Mouse (Mus musculus) embryonic facial prominence, embryonic 10.5 days (tissue): ENCODE measurements at regions not wholly inside any gene's neighbourhood (a gene's known extent, or its start where the extent isn't known, plus 50 kb on each side); places are given as distances from the start of the nearest gene placed in this dataset.

Experiments
- DNase-seq: peaks from one replicate; pipeline ENCODE4 v3.0.0-alpha.2; 2017; ENCODE audit warnings: low spot score
- H3K27ac ChIP-seq: fragments of 300-500 bp; sonication (generic); replicated peaks from 2 replicates; pipeline ENCODE4 v1.5.1; 2016; ENCODE audit warnings: mild to moderate bottlenecking
- H3K27me3 ChIP-seq: fragments of 300-500 bp; sonication (generic); replicated peaks from 2 replicates; pipeline ENCODE4 v1.6.1; 2016; ENCODE audit warnings: low read depth, mild to moderate bottlenecking; ENCODE audit not compliant: poor library complexity, severe bottlenecking
- H3K36me3 ChIP-seq: fragments of 300-500 bp; sonication (generic); replicated peaks from 2 replicates; pipeline ENCODE4 v1.6.1; 2016; ENCODE audit warnings: mild to moderate bottlenecking, moderate library complexity
- H3K4me1 ChIP-seq: fragments of 300-500 bp; sonication (generic); 2 replicates; pipeline ENCODE4 v1.6.1; 2016
- H3K4me3 ChIP-seq: fragments of 300-500 bp; sonication (generic); 2 replicates; pipeline ENCODE4 v1.5.1; 2016; ENCODE audit warnings: mild to moderate bottlenecking, moderate library complexity
- H3K9me3 ChIP-seq: fragments of 300-500 bp; sonication (generic); 2 replicates; pipeline ENCODE4 v1.6.1; 2016; ENCODE audit warnings: mild to moderate bottlenecking
- WGBS: fragments of 180-500 bp; shearing (Covaris S2); methylation state at CpG from one replicate; pipeline ENCODE4 v1.1.7; 2016; 5-methylcytosine and 5-hydroxymethylcytosine counted together

DNA sequence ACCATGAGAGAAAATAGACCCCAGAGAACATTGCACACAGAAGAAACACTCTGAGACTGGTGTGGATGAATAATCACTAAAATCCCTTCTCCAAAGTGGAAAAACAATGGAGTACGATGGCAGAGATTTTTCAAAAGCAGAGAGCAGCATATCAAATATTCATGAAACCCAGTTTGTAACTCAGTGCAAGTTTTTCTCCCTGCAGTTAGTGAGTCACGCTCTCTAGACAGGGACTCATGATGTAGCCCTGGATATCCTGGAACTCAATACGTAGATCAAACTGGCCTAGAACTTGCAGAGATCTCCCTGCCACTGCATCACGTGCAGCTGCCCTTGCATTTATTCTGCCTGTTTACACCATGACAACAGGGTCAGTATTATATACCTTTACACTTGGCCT, 210.9 kb upstream of the Emcn start:
- H3K4me3 ChIP-seq: no peak overlapping the region
- H3K4me1 ChIP-seq: no peaks in the 10 kb centered on the region
- H3K36me3 ChIP-seq: no peaks in the 10 kb centered on the region
- no peak overlapping the region for H3K27ac ChIP-seq
- no peaks in the 10 kb centered on the region for H3K9me3 ChIP-seq
- DNase-seq: no peak
- 90% methylated on average over 4 of the region's 4 CpGs for WGBS
- H3K27me3 ChIP-seq: no peaks in the 10 kb centered on the region

DNA sequence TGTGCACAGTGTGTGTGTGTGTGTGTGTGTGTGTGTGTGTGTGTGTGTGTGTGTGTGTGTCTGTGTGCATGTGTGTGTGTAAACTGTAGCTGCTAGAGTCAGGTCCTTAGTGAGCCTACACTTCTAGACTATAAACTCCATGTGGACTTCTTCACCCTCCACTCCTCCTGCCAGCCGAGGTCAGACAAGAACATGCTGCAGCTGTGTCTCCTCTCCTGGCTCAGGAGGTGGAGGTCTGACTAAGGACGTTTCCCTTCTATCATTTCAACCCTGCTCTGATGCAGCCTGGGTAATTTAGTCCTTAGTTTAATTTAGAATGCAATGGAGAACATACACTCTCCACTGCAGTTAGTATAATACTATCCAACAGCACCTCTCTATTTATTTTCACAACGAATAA, 198.8 kb upstream of the Emcn start:
- no peaks in the 10 kb centered on the region for H3K36me3 ChIP-seq
- H3K9me3 ChIP-seq: no peaks in the 10 kb centered on the region
- 76% methylated on average over 3 of the region's 3 CpGs for WGBS
- DNase-seq: no peak
- H3K27me3 ChIP-seq: no peaks in the 10 kb centered on the region
- H3K4me1 ChIP-seq: no peaks in the 10 kb centered on the region
- H3K4me3 ChIP-seq: no peak overlapping the region
- H3K27ac ChIP-seq: no peak overlapping the region

DNA sequence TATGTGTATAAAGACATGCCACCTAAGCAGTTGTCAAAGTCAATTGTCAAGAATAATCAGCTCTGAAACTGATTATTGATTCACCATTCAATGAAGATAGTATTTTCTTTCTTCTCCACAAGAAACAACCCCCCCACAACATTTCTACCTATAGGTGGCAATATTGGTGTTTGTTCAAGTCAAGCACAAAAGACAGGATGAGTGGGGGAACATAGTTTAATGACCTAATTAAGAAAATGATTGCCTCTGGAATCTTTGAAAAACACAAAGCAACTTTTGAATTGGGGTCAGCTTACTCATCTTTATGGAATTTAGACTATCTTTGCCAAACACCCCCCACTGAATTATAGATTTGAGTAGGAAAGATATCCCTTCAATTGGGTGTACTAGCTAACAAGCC, 194.8 kb upstream of the Emcn start:
- no peak for DNase-seq

DNA sequence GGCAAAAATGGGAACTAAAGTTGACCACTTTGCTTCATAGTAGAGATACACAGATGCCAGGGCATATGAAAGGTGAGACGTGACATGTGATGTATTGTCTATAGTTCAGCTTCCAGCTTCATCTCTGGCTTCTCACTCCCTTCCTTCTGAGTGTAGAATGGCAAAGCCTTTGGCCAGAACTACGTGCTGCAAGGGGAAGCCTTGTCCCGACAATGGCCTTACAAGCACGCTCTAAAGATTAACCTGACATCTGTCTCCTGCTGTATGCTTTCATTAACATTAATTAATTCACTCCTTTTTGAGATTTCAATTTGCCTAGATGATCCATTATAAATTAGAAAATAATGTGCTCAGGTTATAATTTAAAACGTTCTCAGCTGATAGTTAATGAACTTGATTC, 193.5 kb upstream of the Emcn start:
- H3K27me3 ChIP-seq: no peaks in the 10 kb centered on the region
- no peaks in the 10 kb centered on the region for H3K9me3 ChIP-seq
- H3K27ac ChIP-seq: no peak overlapping the region
- no peak for DNase-seq
- 84% methylated on average over 5 of the region's 5 CpGs for WGBS
- no peaks in the 10 kb centered on the region for H3K4me1 ChIP-seq
- no peaks in the 10 kb centered on the region for H3K36me3 ChIP-seq
- H3K4me3 ChIP-seq: no peak overlapping the region

More for the DNA sequence above, 194.8 kb upstream of the Emcn start:
- no peaks in the 10 kb centered on the region for H3K9me3 ChIP-seq
- H3K4me3 ChIP-seq: no peak overlapping the region
- no peaks in the 10 kb centered on the region for H3K27me3 ChIP-seq
- no peak overlapping the region for H3K27ac ChIP-seq
- H3K4me1 ChIP-seq: no peaks in the 10 kb centered on the region
- H3K36me3 ChIP-seq: no peaks in the 10 kb centered on the region

DNA sequence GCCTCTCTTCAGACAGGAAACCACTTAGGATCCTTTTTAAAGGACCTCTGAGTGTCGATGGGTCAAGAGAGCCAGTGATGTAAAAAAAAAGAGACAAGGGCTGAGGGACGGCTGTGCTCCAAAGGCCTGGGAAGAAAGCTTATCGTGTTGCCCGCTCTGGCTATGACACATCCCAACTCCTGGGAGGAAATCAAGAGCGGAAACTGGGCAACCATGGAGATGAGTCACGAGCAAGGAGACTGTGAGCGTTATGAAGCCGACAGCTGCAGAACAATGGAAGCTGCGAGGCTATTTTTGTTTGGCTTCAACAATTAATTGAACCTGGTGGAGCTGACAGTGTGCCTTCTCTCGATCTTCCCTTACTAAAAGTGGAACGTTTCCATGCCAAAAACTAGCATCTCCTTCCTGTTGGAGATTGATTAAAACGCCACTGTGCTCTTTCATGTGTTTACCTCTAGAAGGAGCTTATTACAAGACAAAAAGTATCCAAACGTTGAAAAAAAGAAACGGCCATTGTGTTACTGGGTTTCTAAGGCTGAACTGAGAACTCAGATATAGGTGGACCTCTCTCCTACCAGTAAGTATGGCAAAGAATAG, 190.4 kb upstream of the Emcn start:
- WGBS: 84% methylated on average over 14 of the region's 14 CpGs

GRCm38 (mm10) chr3:137151431-137151830, 189.4 kb upstream of the Emcn start:
- H3K36me3 ChIP-seq: no peaks in the 10 kb centered on the region
- H3K27ac ChIP-seq: no peak overlapping the region
- no peak overlapping the region for H3K4me3 ChIP-seq
- DNase-seq: no peak
- 90% methylated on average over 1 of the region's 1 CpGs for WGBS
- H3K27me3 ChIP-seq: no peaks in the 10 kb centered on the region
- H3K4me1 ChIP-seq: peaks cover 3% of the 10 kb centered on the region
- H3K9me3 ChIP-seq: no peaks in the 10 kb centered on the region

More for the DNA sequence above, 190.4 kb upstream of the Emcn start:
- Histone ChIP-seq H3K36me3 (no peaks in the 10 kb centered on the region), H3K4me1 (no peaks in the 10 kb centered on the region), H3K27ac (no peak overlapping the region), H3K27me3 (no peaks in the 10 kb centered on the region), H3K4me3 (no peak overlapping the region), H3K9me3 (no peaks in the 10 kb centered on the region)
- DNase-seq: no peak

GRCm38 (mm10) chr3:137153234-137153633, 187.6 kb upstream of the Emcn start:
- H3K36me3 ChIP-seq: no peaks in the 10 kb centered on the region
- no peaks in the 10 kb centered on the region for H3K9me3 ChIP-seq
- H3K4me3 ChIP-seq: no peak overlapping the region
- no peaks in the 10 kb centered on the region for H3K27me3 ChIP-seq
- WGBS: 81% methylated on average over 6 of the region's 6 CpGs
- H3K27ac ChIP-seq: no peak overlapping the region
- no peak for DNase-seq
- peaks cover 6% of the 10 kb centered on the region for H3K4me1 ChIP-seq

GRCm38 (mm10) chr3:137154200-137155042, 186.4 kb upstream of the Emcn start:
- H3K27ac ChIP-seq: no peak overlapping the region
- no peak overlapping the region for H3K4me3 ChIP-seq
- H3K9me3 ChIP-seq: no peaks in the 10 kb centered on the region
- DNase-seq: no peak
- no peaks in the 10 kb centered on the region for H3K36me3 ChIP-seq
- H3K4me1 ChIP-seq: peaks cover 6% of the 10 kb centered on the region
- WGBS: 80% methylated on average over 9 of the region's 9 CpGs
- H3K27me3 ChIP-seq: no peaks in the 10 kb centered on the region

GRCm38 (mm10) chr3:137155043-137155404, 185.8 kb upstream of the Emcn start:
- Histone ChIP-seq H3K9me3 (no peaks in the 10 kb centered on the region), H3K4me1 (peaks cover 6% of the 10 kb centered on the region), H3K27me3 (no peaks in the 10 kb centered on the region), H3K36me3 (no peaks in the 10 kb centered on the region), H3K4me3 (no peak overlapping the region), H3K27ac (no peak overlapping the region)
- no peak for DNase-seq
- WGBS: 92% methylated on average over 3 of the region's 3 CpGs

DNA sequence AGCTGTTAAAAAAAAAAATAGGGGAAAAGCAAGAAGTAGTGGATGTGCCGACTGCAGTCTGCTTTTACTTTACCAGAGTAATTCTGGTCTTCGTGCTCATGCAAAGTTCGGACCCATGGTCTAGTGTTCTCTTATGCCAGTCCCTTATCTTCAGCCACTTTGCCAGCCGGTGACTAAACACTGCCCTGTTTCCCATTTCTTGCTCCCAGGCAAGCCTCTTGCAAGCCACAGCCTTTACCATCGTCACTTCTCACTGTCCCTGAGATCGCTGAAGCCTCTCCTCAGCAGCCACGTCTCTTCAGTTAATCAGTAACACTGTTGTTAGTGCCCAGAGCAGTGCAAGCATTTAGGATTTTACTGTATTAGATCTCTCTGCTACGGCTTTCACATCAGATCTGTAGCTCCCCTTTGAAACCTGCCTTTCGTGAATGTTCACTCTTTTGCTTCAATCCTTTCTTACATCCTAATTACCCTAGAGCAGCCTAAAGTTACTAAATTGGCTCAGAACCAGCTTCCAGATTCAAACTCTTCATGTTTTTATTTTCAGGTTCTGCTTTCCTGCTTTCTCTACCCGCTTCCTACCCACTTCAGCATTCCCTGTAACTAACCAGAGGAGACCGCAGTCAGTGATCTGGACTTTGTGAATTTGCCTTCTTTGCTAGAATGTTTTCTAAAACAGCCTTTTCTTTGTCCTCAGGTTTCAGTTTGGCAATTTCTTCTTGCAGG, 184.5 kb upstream of the Emcn start:
- Histone ChIP-seq H3K4me3 (no peak overlapping the region), H3K4me1 (peaks cover 6% of the 10 kb centered on the region), H3K27me3 (no peaks in the 10 kb centered on the region), H3K36me3 (no peaks in the 10 kb centered on the region), H3K27ac (peak overlapping the region; percentile 41), H3K9me3 (no peaks in the 10 kb centered on the region)
- no peak for DNase-seq
- 68% methylated on average over 11 of the region's 11 CpGs for WGBS

GRCm38 (mm10) chr3:137189035-137189434, 151.8 kb upstream of the Emcn start:
- Histone ChIP-seq H3K9me3 (no peaks in the 10 kb centered on the region), H3K27me3 (no peaks in the 10 kb centered on the region), H3K4me1 (0 out of 2 replicates have a peak, but pooled peaks cover 4% of the 10 kb centered on the region), H3K27ac (no peak overlapping the region), H3K36me3 (no peaks in the 10 kb centered on the region), H3K4me3 (no peak overlapping the region)
- whole genome bisulfite sequencing: 73% methylated on average over 1 of the region's 1 CpGs
- DNase-seq: no peak

DNA sequence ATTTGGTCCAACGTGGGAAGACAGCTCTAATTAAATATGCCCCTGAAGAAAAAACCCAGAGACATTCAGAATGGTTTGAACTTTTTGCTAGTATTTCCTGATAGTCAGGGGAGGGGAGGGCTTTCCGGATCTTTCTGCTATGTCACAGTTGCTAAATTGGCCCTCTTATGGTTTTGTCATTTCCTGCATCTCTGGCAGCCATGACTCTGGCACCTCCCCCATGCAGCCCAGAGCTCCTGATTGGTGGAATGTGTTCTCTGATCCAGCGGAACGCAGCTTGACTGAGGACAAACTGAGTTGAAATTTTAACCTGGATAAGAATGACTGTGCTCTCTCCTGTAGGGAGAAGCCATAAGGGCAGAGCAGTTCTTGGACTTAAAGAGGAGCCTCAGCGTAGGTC, 150.4 kb upstream of the Emcn start:
- H3K27me3 ChIP-seq: no peaks in the 10 kb centered on the region
- no peaks in the 10 kb centered on the region for H3K36me3 ChIP-seq
- WGBS: 81% methylated on average over 5 of the region's 5 CpGs
- no peak overlapping the region for H3K27ac ChIP-seq
- peak; percentile 11 for DNase-seq
- 0 out of 2 replicates have a peak, but pooled peaks cover 4% of the 10 kb centered on the region for H3K4me1 ChIP-seq
- H3K4me3 ChIP-seq: no peak overlapping the region
- H3K9me3 ChIP-seq: no peaks in the 10 kb centered on the region

GRCm38 (mm10) chr3:137191009-137191408, 149.9 kb upstream of the Emcn start:
- DNase-seq: no peak
- Histone ChIP-seq H3K4me3 (no peak overlapping the region), H3K36me3 (no peaks in the 10 kb centered on the region), H3K9me3 (no peaks in the 10 kb centered on the region), H3K4me1 (0 out of 2 replicates have a peak, but pooled peaks cover 4% of the 10 kb centered on the region), H3K27ac (no peak overlapping the region), H3K27me3 (no peaks in the 10 kb centered on the region)
- WGBS: 88% methylated on average over 4 of the region's 4 CpGs
